Mouse (Mus musculus): ENCODE results near the gene Mpi. TPM values are rescaled to one million over a fixed set of nuclear protein-coding genes. Genes with fewer than 3 reads are reported as not detected.

The Mpi gene
- total and polyA plus RNA-seq, 2 experiments from 2014 or later, result 97.7 to 130 TPM

DNA sequence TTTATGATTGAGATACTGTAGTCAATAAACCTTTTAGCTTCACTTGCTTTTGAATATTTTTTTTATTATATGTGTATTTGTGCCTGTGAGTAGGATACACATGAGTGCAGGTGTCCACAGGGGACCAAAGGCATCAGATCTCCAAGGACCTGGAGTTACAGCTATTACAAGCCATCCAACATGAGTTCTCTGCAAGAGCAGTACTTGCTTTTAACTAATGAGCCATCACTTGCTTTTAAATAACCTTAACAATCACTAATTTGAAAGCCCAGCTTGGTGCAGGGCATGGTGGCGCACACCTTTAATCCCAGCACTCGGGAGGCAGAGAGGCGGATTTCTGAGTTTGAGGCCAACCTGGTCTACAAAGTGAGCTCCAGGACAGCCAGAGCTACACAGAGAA, 2.2 kb upstream of the Mpi start:
- no peak overlapping the region for H3K4me3 ChIP-seq (ENCODE audit: low read depth, low read length)
- WGBS, result 55% methylated on average over 3 of the region's 3 CpGs
- H3K4me2 ChIP-seq (ENCODE audit: low read depth, low read length), result no peak overlapping the region
- H3K4me1 ChIP-seq (ENCODE audit: control insufficient read depth, insufficient read depth), result peaks cover 19% of the 10 kb centered on the region
- no peaks in the 10 kb centered on the region for H3K36me3 ChIP-seq (replicated peaks; ENCODE audit: control insufficient read depth, insufficient read depth, low read length)
- no peak for DNase-seq (ENCODE audit: low spot score)
- H3K9ac ChIP-seq (replicated peaks; ENCODE audit: low read depth, low read length), result no peak overlapping the region
- H3K27ac ChIP-seq (ENCODE audit: low read depth), result no peak overlapping the region
- ATAC-seq (ENCODE audit: insufficient read depth, low read depth), result no peak
- H3K9me3 ChIP-seq (replicated peaks; ENCODE audit: control insufficient read depth, low read length), result no peaks in the 10 kb centered on the region
- no peaks in the 10 kb centered on the region for H3K27me3 ChIP-seq (ENCODE audit: control insufficient read depth, insufficient read depth, low read length)
- TF ChIP-seq EP300 (IDR thresholded peaks at IDR 0.05; ENCODE audit: low read depth) (no peak), CTCF (IDR thresholded peaks at IDR 0.05; ENCODE audit: low read depth) (no peak)

DNA sequence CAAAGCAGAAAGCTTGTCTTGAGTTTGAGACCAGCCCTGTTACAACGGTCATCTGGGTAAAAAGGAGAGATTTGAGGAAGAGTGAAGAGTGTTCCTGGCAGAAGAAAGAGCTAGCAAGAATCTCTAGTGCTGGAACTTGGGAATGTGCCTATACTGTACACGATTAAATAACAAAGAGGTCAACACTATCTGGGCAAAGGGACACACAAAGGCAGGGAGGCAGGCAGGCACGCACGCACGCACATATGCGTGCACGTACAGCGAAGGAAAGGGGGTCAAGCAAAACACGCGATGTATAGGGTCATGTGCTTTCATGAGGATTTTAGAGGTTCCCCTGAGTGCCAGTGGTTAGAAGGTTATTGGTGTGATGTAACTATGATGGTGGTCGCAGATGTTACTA, 556 bp upstream of the Mpi start:
- Histone ChIP-seq H3K9me3 (replicated peaks; ENCODE audit: control insufficient read depth, low read length) (no peaks in the 10 kb centered on the region), H3K4me2 (ENCODE audit: low read depth, low read length) (no peak overlapping the region)

DNA sequence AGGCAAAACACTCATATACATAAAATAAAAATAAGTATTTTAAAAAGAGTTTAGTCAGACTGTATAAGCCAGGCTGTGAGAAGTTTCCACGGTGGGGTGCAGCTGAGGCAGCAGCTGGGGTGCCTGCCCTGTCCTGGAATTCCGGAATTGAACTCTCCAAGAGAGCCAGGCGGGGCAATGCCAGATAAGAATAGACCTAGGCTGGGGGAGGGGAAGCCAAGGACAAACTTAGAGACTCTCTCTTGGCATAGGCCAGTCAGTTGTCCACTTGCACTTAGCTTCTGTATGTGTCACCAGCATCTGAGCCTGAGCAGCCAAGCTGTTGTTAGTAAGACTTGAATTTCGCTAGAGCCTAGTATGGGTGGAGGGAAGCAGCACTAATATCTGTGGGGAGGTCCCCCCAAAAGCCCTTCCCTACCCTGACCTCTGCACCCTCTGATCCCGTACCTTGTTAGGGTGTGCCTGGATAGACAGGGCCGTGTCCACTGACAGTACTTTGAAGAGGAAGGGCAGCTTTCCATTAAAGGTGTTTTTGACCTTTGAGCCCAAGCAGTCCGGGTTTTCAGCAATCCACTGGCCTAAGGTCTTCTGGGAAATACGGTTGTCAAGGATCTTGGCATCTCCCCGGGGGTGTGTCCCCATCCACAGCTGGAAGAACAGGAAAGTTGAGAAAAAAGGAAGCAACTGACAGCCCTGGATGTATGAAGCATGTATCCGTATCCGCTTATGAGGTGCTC, 2.3 kb downstream of the Mpi start:
- peak; percentile 83 for DNase-seq (ENCODE audit: low spot score)
- no peaks in the 10 kb centered on the region for H3K27me3 ChIP-seq (ENCODE audit: control insufficient read depth, insufficient read depth, low read length)
- TF ChIP-seq EP300 (IDR thresholded peaks at IDR 0.05; ENCODE audit: low read depth) (peak; percentile 46; the same call in 1 of the 2 replicates), CTCF (IDR thresholded peaks at IDR 0.05; ENCODE audit: low read depth) (no peak)

More for the DNA sequence above, 556 bp upstream of the Mpi start:
- ATAC-seq (ENCODE audit: insufficient read depth, low read depth) (no peak), DNase-seq (ENCODE audit: low spot score) (no peak)
- 72% methylated on average over 11 of the region's 11 CpGs for WGBS
- no peak overlapping the region for H3K27ac ChIP-seq (ENCODE audit: low read depth)
- TF ChIP-seq EP300 (IDR thresholded peaks at IDR 0.05; ENCODE audit: low read depth) (no peak), CTCF (IDR thresholded peaks at IDR 0.05; ENCODE audit: low read depth) (no peak)
- peaks cover 10% of the 10 kb centered on the region for H3K36me3 ChIP-seq (replicated peaks; ENCODE audit: control insufficient read depth, insufficient read depth, low read length)
- no peak overlapping the region for H3K4me3 ChIP-seq (ENCODE audit: low read depth, low read length)
- no peaks in the 10 kb centered on the region for H3K27me3 ChIP-seq (ENCODE audit: control insufficient read depth, insufficient read depth, low read length)
- H3K4me1 ChIP-seq (ENCODE audit: control insufficient read depth, insufficient read depth), result peaks cover 35% of the 10 kb centered on the region
- no peak overlapping the region for H3K9ac ChIP-seq (replicated peaks; ENCODE audit: low read depth, low read length)

DNA sequence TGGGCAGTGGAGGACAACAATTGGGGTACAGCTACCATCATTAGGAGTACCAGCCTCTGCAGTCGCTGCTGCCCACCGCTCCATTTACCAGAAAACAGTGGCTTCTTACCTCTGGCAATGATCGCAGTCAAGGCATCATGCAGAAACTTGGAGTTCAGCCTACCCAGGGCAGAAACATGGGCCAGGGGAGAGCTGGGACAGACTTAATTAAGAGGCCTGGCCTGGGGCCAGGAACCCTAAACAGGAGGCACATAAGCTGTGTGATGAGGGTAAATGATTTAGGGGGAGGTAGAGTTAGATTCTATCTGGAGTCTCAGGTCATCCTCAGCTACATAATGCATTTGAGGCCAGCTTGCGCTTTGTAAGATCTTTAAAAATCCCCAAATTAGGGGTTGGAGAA, 3.4 kb downstream of the Mpi start:
- Histone ChIP-seq H3K4me2 (ENCODE audit: low read depth, low read length) (no peak overlapping the region), H3K27ac (ENCODE audit: low read depth) (peak overlapping the region; percentile 89), H3K36me3 (replicated peaks; ENCODE audit: control insufficient read depth, insufficient read depth, low read length) (peaks cover 47% of the 10 kb centered on the region), H3K4me1 (ENCODE audit: control insufficient read depth, insufficient read depth) (peaks cover 39% of the 10 kb centered on the region), H3K9me3 (replicated peaks; ENCODE audit: control insufficient read depth, low read length) (no peaks in the 10 kb centered on the region), H3K9ac (replicated peaks; ENCODE audit: low read depth, low read length) (no peak overlapping the region), H3K4me3 (ENCODE audit: low read depth, low read length) (no peak overlapping the region), H3K27me3 (ENCODE audit: control insufficient read depth, insufficient read depth, low read length) (no peaks in the 10 kb centered on the region)
- 70% methylated on average over 4 of the region's 4 CpGs for WGBS
- DNase-seq (ENCODE audit: low spot score), result no peak
- TF ChIP-seq EP300 (IDR thresholded peaks at IDR 0.05; ENCODE audit: low read depth) (no peak), CTCF (IDR thresholded peaks at IDR 0.05; ENCODE audit: low read depth) (no peak)
- ATAC-seq (ENCODE audit: insufficient read depth, low read depth), result no peak

More for the DNA sequence above, 2.3 kb downstream of the Mpi start:
- peak; percentile 85 for ATAC-seq (ENCODE audit: insufficient read depth, low read depth)
- no peak overlapping the region; the same call in 1 of the 2 replicates for H3K9ac ChIP-seq (replicated peaks; ENCODE audit: low read depth, low read length)
- no peak overlapping the region for H3K4me3 ChIP-seq (ENCODE audit: low read depth, low read length)
- H3K4me1 ChIP-seq (ENCODE audit: control insufficient read depth, insufficient read depth), result peaks cover 39% of the 10 kb centered on the region
- H3K9me3 ChIP-seq (replicated peaks; ENCODE audit: control insufficient read depth, low read length), result no peaks in the 10 kb centered on the region
- H3K27ac ChIP-seq (ENCODE audit: low read depth), result peak overlapping the region; percentile 89
- 49% methylated on average over 11 of the region's 11 CpGs for WGBS
- H3K4me2 ChIP-seq (ENCODE audit: low read depth, low read length), result peak overlapping the region; percentile 29
- H3K36me3 ChIP-seq (replicated peaks; ENCODE audit: control insufficient read depth, insufficient read depth, low read length), result peaks cover 36% of the 10 kb centered on the region

DNA sequence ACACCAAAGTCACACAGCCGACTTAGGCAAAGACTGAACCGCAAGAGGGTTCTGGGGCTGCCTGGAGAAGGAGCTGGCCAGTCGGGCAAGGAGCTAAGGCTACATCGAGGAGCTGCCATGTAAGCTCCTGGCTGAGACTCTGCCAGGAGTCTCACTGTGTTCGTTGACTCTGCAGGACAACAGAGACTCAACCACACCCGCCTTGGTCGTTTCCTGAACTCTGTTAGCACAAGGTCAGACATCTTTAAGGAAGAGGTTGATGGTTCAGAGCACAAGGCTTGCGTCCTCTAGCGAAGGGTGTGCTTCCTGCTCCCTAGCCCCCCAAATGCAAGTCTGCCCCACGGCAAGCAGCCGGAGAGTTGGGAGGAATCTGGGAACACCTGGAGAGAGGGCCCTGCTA, 4.7 kb downstream of the Mpi start:
- ATAC-seq (ENCODE audit: insufficient read depth, low read depth), result no peak
- peaks cover 61% of the 10 kb centered on the region for H3K36me3 ChIP-seq (replicated peaks; ENCODE audit: control insufficient read depth, insufficient read depth, low read length)
- no peak overlapping the region for H3K27ac ChIP-seq (ENCODE audit: low read depth)

More for the DNA sequence above, 4.7 kb downstream of the Mpi start:
- H3K4me2 ChIP-seq (ENCODE audit: low read depth, low read length), result no peak overlapping the region
- no peaks in the 10 kb centered on the region for H3K9me3 ChIP-seq (replicated peaks; ENCODE audit: control insufficient read depth, low read length)
- TF ChIP-seq CTCF (IDR thresholded peaks at IDR 0.05; ENCODE audit: low read depth) (no peak), EP300 (IDR thresholded peaks at IDR 0.05; ENCODE audit: low read depth) (no peak)
- no peak overlapping the region for H3K9ac ChIP-seq (replicated peaks; ENCODE audit: low read depth, low read length)
- peaks cover 39% of the 10 kb centered on the region for H3K4me1 ChIP-seq (ENCODE audit: control insufficient read depth, insufficient read depth)
- 86% methylated on average over 11 of the region's 11 CpGs for WGBS
- DNase-seq (ENCODE audit: low spot score), result no peak
- no peak overlapping the region for H3K4me3 ChIP-seq (ENCODE audit: low read depth, low read length)
- no peaks in the 10 kb centered on the region for H3K27me3 ChIP-seq (ENCODE audit: control insufficient read depth, insufficient read depth, low read length)
